Mouse (Mus musculus) intestine, postnatal 0 days (tissue): Measurements from ENCODE around the gene Tsku. TPM values are rescaled to one million over a fixed set of nuclear protein-coding genes. Genes with fewer than 3 reads are reported as not detected.

ENCODE experiments used
- ATAC-seq: fragments of 200-750 bp; cut with Nextera tagmentation; 2 replicates; pipeline ENCODE4 v1.8.0; 2017; ENCODE audit warnings: mild to moderate bottlenecking, moderate TSS enrichment, moderate library complexity
- H3K27ac ChIP-seq: fragments of 300-500 bp; sonication (generic); 2 replicates; pipeline ENCODE4 v1.5.1; 2014; ENCODE audit warnings: mild to moderate bottlenecking, low read depth, low read length, moderate library complexity
- H3K27me3 ChIP-seq: fragments of 300-500 bp; sonication (generic); replicated peaks from 2 replicates; pipeline ENCODE4 v1.6.1; 2014; ENCODE audit warnings: low read length, mixed read lengths; ENCODE audit not compliant: control insufficient read depth, insufficient read depth
- H3K36me3 ChIP-seq: fragments of 300-500 bp; sonication (generic); 2 replicates; pipeline ENCODE4 v1.6.1; 2014; ENCODE audit warnings: mild to moderate bottlenecking, moderate library complexity; ENCODE audit not compliant: control insufficient read depth, insufficient read depth
- H3K4me1 ChIP-seq: fragments of 300-500 bp; sonication (generic); replicated peaks from 2 replicates; pipeline ENCODE4 v1.6.1; 2014; ENCODE audit warnings: antibody characterized with exemption, low read length, mixed read lengths; ENCODE audit not compliant: control insufficient read depth, insufficient read depth
- H3K4me2 ChIP-seq: fragments of 300-500 bp; sonication (generic); replicated peaks from 2 replicates; pipeline ENCODE4 v1.6.1; 2014; ENCODE audit warnings: low read depth, mild to moderate bottlenecking, moderate library complexity
- H3K4me3 ChIP-seq: fragments of 300-500 bp; sonication (generic); 2 replicates; pipeline ENCODE4 v1.5.1; 2014; ENCODE audit warnings: low read depth, low read length
- H3K9ac ChIP-seq: fragments of 300-500 bp; sonication (generic); 2 replicates; pipeline ENCODE4 v1.6.1; 2014; ENCODE audit warnings: mild to moderate bottlenecking, low read depth, low read length
- H3K9me3 ChIP-seq: fragments of 300-500 bp; sonication (generic); 2 replicates; pipeline ENCODE4 v1.6.1; 2016; ENCODE audit warnings: mixed run types; ENCODE audit not compliant: control insufficient read depth
- CTCF ChIP-seq: sonication (generic); IDR thresholded peaks from 2 replicates; pipeline ENCODE4 v1.5.1; 2016; ENCODE audit warnings: low read depth, mild to moderate bottlenecking, control low read depth, antibody characterized with exemption, moderate library complexity
- WGBS: fragments of 180-500 bp; shearing (Covaris S2); extraction: QIAGEN DNeasy Blood & Tissue Kit; methylation state at CpG from one replicate; pipeline ENCODE4 v1.1.7; 2014; 5-methylcytosine and 5-hydroxymethylcytosine counted together
- polyA plus RNA-seq: library from polyadenylated mRNA; unstranded; fragments of >200 nt; fragmentation: Nextera tagmentation; extraction: Ambion mirVana; gene quantifications from 2 replicates; pipeline ENCODE4 v1.2.1, GENCODE M21; 2015

Gene Tsku
- polyA plus RNA-seq, 1 experiment from 2014 or later, result 3.6 TPM

DNA sequence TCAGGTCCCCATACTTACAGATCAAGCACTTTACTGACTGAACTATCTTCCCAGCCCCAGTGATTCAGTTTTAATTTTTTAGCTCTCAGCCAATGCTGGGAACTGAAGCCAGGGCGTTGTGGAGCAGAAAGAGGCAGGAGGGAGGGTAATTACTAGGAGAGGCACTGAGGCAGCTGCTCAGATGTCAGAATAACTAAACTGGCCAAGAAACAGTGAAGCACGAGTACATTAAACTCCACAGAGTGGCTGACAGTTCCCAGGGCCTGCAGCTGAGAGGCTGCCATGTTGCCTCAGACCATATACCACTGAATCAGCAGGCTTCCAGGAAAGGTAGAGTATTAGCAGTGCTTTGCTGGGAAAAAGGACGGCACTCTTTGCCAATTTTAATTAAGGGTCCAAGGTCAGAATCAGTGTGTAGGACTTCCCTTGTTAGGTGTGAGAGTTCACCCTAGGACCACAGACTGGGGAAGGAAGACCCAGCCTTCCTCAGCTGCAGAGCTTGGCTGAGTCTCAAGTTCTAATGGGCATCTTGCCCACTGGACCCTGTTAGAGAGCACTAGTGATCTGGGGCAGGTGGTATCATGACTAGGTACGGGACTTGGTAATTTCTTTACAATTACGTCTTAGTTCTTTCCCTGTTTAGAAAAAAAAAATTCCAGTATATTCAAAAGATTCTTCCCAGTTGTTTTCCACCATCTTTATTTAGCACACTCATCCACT is 28.3 kb downstream of the Tsku start:
- Histone ChIP-seq H3K4me2 (no peak overlapping the region), H3K9ac (no peak overlapping the region), H3K9me3 (no peaks in the 10 kb centered on the region), H3K27ac (no peak overlapping the region), H3K4me1 (no peaks in the 10 kb centered on the region), H3K4me3 (no peak overlapping the region), H3K27me3 (no peaks in the 10 kb centered on the region), H3K36me3 (no peaks in the 10 kb centered on the region)
- TF ChIP-seq CTCF, result no peak
- ATAC-seq, result no peak
- WGBS, result 64% methylated on average over 5 of the region's 5 CpGs

DNA sequence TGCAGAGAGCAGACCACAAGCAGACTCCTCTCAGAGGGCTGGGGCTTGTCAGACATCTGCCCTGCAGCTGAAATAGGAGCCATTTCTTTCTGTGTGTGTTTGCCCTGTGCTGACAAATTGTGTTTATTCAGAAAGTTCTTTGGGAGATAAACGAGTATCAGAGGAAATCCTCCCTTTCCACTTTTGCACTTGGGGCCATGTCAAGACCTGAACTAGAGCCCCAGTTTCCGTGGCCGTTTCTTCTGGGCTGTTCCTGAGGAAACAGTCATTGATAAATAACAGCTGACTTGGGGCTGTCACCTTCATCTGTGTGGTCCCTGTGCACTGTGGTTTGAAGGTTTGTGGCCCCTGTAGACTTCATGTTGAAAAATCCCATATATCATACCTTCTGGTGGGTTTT is 29.2 kb downstream of the Tsku start:
- H3K27me3 ChIP-seq, result no peaks in the 10 kb centered on the region

DNA sequence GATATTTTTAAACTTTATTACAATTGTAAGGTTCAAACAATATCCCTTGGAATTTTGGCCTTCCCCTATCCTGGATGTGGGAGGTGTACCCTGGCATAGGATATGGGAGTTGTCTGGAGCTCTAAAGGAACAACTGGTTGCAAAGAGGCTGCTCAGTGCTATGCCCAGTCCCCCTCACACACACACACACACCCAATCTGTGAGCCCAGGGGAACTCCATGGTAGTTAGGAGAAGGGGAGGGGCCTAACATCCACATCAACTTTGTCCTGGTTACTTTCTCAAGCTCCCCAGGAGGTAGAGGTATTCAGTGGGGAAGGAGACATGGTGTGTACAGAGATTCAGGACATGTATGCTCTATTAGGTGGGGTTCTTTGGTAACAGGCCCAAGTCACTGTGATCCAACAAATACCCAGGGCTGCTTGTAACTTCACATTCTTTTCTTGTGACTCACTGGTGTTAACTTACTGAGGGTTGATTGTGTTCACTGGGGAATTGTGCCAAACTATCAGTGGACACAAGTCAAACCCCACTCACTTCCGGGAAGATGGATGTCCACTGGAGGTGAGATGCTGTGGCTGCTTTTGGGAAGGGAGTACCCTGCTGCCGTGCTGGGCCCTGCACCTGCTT is 30.6 kb downstream of the Tsku start:
- 59% methylated on average over 2 of the region's 2 CpGs for WGBS

More for the DNA sequence above, 29.2 kb downstream of the Tsku start:
- no peak overlapping the region for H3K4me2 ChIP-seq
- no peaks in the 10 kb centered on the region for H3K4me1 ChIP-seq
- no peak overlapping the region for H3K4me3 ChIP-seq
- H3K9ac ChIP-seq, result no peak overlapping the region
- no peaks in the 10 kb centered on the region for H3K9me3 ChIP-seq
- H3K36me3 ChIP-seq, result no peaks in the 10 kb centered on the region
- ATAC-seq, result no peak
- H3K27ac ChIP-seq, result no peak overlapping the region
- 19% methylated on average over 3 of the region's 3 CpGs for WGBS
- no peak for TF ChIP-seq CTCF

DNA sequence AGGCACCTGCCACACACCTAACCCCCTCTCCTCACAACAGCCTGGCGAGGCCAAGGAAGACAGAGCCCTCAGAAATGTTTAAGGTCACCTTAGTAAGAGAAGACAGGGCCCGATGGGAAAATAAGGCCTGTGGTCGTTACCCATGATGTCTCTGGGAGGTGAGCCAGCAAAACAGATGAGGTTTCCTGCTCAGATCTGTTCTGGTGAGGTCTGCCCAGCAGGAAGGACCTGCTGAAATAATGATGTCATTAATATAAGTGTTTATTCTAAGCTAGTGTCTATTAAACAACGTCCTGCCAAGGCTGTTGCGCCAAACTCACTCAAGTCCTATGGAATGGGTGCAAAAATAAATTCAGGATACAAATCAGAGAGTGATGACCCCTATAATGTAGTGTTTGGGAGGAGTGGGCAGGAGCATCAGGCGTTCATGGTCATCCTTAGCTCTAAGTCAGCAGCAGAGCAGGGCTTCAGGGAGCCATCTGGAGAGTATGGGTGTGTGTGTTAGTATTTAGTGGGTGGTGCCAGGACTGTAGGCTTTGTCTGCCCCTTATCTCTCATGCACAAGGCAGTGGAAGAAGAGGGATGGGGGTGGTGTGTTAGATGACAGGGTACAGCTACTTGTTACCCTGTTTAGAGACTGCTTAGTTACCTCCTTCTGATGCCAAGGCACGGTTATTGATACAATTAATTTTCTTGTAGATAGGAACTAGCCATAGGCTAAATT is 31.3 kb downstream of the Tsku start:
- Histone ChIP-seq H3K27ac (no peak overlapping the region), H3K4me2 (no peak overlapping the region), H3K4me3 (no peak overlapping the region), H3K9me3 (no peaks in the 10 kb centered on the region), H3K27me3 (no peaks in the 10 kb centered on the region), H3K36me3 (no peaks in the 10 kb centered on the region), H3K9ac (no peak overlapping the region), H3K4me1 (no peaks in the 10 kb centered on the region)
- no peak for TF ChIP-seq CTCF
- no peak for ATAC-seq
- WGBS, result 56% methylated on average over 7 of the region's 7 CpGs

More for the DNA sequence above, 30.6 kb downstream of the Tsku start:
- no peak overlapping the region for H3K4me2 ChIP-seq
- no peak overlapping the region for H3K4me3 ChIP-seq
- no peak for ATAC-seq
- H3K27me3 ChIP-seq, result no peaks in the 10 kb centered on the region
- H3K4me1 ChIP-seq, result no peaks in the 10 kb centered on the region
- H3K36me3 ChIP-seq, result no peaks in the 10 kb centered on the region
- no peak overlapping the region for H3K9ac ChIP-seq
- TF ChIP-seq CTCF, result no peak
- no peaks in the 10 kb centered on the region for H3K9me3 ChIP-seq
- no peak overlapping the region for H3K27ac ChIP-seq

DNA sequence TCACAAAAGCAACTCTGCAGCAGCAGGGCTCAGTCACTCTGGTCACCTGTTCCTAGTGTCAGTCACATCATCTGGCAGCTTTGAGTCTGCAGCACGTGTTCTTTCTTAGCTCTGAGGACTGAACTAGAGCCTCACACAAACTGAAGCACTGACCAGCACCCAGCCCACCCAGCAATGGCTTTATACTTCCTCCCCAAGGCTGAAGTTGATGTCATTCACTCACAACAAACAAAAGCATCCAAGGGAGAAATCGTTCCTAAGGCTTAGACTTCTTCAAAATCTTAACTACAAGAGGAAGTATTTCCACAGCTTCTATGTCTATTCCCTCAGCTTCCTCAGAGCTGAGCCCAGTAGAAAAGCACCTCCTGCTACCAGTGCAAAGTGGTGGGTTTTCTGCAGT is 32.8 kb downstream of the Tsku start:
- Histone ChIP-seq H3K27me3 (no peaks in the 10 kb centered on the region), H3K27ac (no peak overlapping the region), H3K9ac (no peak overlapping the region), H3K9me3 (no peaks in the 10 kb centered on the region), H3K4me1 (no peaks in the 10 kb centered on the region), H3K4me3 (no peak overlapping the region), H3K36me3 (no peaks in the 10 kb centered on the region), H3K4me2 (no peak overlapping the region)
- no peak for ATAC-seq
- no peak for TF ChIP-seq CTCF
- WGBS, result 57% methylated on average over 2 of the region's 2 CpGs

DNA sequence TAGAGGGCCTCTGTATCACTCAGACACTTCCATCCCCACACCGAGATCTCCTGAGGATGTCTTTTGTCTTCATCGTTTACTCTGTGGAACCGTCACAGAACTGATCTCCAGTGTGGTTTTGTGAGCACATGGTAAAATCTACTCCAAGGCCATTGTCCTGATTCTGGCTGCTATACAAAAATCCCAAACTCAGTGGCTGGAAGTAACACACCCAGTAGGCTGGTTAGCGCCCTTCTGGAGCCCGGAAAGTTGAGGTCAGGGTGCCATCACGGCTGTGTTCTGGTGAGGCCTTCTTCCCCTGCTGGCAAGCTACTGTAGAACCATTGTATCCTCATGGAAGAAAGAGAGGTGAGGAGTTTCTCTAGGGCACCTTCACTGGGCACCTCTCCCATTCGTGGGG is 35.1 kb downstream of the Tsku start:
- no peak overlapping the region for H3K4me2 ChIP-seq
- H3K27me3 ChIP-seq, result no peaks in the 10 kb centered on the region
- H3K27ac ChIP-seq, result no peak overlapping the region
- no peaks in the 10 kb centered on the region for H3K36me3 ChIP-seq
- no peaks in the 10 kb centered on the region for H3K4me1 ChIP-seq
- TF ChIP-seq CTCF, result no peak
- no peaks in the 10 kb centered on the region for H3K9me3 ChIP-seq
- ATAC-seq, result no peak
- H3K9ac ChIP-seq, result no peak overlapping the region
- 86% methylated on average over 7 of the region's 7 CpGs for WGBS
- H3K4me3 ChIP-seq, result no peak overlapping the region
